Mouse (Mus musculus) macrophage (primary cell): ENCODE measurements around the gene Gm31571. TPM values are rescaled to one million over a fixed set of nuclear protein-coding genes. Genes with fewer than 3 reads are reported as not detected.
"Not testable (repeated sequence)": the region's sequence is repeated elsewhere in the genome, so short reads cannot be mapped to it uniquely, and the experiment has no call there.

ENCODE experiments used
- H3K27ac ChIP-seq: fragments of 350-480 bp; formaldehyde crosslinking; 2 replicates; pipeline ENCODE4 v1.9.0; 2021
- H3K36me3 ChIP-seq: fragments of 350-480 bp; formaldehyde crosslinking; 2 replicates; pipeline ENCODE4 v1.9.0; 2021; ENCODE audit errors: inconsistent target
- H3K4me3 ChIP-seq: fragments of 350-480 bp; formaldehyde crosslinking; 2 replicates; pipeline ENCODE4 v1.9.0; 2021; ENCODE audit errors: inconsistent target
- H3K79me2 ChIP-seq: fragments of 350-480 bp; formaldehyde crosslinking; 2 replicates; pipeline ENCODE4 v1.9.0; 2021; ENCODE audit errors: inconsistent target
- WGBS: methylation state at CpG from one replicate; pipeline ENCODE4 v1.1.7; 2026; ENCODE audit warnings: inconsistent platforms; ENCODE audit not compliant: missing documents; 5-methylcytosine and 5-hydroxymethylcytosine counted together
- polyA plus RNA-seq: library from polyadenylated mRNA; stranded (reverse); fragments of 250-400 nt; gene quantifications from 3 replicates; pipeline ENCODE4 v1.2.4, GENCODE M21; 2018; ENCODE audit warnings: inconsistent platforms
- total RNA-seq, 78 experiments: library from RNA; depleted of rRNA; stranded (reverse); fragments of 250-400 nt; gene quantifications; 1 replicate in 9 of 78; 2 replicates in 24 of 78; 3 replicates in 43 of 78; 4 replicates in 2 of 78; pipeline ENCODE4 v1.2.4; 2018; ENCODE audit warnings: inconsistent platforms in 56 of 78

Gm31571 gene
- not detected for total RNA-seq (2018; cell fraction: chromatin; rRNA removed)
- not detected for total RNA-seq (2018; cell fraction: cytosol; rRNA removed)
- not detected for total RNA-seq (2018; cell fraction: nucleus; rRNA removed)
- polyA plus RNA-seq = not detected in 3 replicates

DNA sequence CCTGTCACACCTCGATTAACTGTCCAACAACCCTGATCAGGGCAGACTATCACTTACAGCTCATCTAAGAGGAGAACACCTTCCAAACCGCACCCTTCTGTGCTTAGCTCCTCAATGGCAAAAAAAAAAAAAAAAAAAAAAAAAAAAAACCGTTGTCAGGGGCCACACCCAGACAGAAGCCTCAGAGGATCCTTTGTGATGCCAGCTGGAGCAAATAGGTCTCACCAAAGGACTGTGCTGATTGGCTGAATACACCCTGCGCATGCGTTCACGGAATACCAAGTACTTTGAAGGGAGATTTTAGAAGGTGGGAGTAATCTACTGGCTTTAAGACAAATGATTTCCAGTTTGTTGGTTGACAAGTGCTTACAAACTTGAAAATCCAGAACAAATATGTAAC is at the start of gene Gm31571:
TSS of gene Gm31571 (minus strand) at position 101 of the 400 bp plus-strand sequence.
- not testable (repeated sequence) for H3K79me2 ChIP-seq, H3K4me3 ChIP-seq, H3K36me3 ChIP-seq, H3K27ac ChIP-seq
- no CpG with 5 or more reads among the region's 6 CpGs for WGBS
